Mouse (Mus musculus) B cell, adult 62 days (primary cell): ENCODE measurements around the gene D430041D05Rik. TPM values are rescaled to one million over a fixed set of nuclear protein-coding genes. Genes with fewer than 3 reads are reported as not detected.

ENCODE experiments used
- total RNA-seq: library from RNA; stranded (reverse); gene quantifications from 4 replicates; pipeline ENCODE4 v1.2.4, GENCODE M21; 2023

Gene D430041D05Rik
- total RNA-seq = not detected in 4 replicates

GRCm38 (mm10) chr2:104410963-104411545 lies at the start of gene D430041D05Rik:
TSS of gene D430041D05Rik (minus strand) at chr2:104411013.

DNA sequence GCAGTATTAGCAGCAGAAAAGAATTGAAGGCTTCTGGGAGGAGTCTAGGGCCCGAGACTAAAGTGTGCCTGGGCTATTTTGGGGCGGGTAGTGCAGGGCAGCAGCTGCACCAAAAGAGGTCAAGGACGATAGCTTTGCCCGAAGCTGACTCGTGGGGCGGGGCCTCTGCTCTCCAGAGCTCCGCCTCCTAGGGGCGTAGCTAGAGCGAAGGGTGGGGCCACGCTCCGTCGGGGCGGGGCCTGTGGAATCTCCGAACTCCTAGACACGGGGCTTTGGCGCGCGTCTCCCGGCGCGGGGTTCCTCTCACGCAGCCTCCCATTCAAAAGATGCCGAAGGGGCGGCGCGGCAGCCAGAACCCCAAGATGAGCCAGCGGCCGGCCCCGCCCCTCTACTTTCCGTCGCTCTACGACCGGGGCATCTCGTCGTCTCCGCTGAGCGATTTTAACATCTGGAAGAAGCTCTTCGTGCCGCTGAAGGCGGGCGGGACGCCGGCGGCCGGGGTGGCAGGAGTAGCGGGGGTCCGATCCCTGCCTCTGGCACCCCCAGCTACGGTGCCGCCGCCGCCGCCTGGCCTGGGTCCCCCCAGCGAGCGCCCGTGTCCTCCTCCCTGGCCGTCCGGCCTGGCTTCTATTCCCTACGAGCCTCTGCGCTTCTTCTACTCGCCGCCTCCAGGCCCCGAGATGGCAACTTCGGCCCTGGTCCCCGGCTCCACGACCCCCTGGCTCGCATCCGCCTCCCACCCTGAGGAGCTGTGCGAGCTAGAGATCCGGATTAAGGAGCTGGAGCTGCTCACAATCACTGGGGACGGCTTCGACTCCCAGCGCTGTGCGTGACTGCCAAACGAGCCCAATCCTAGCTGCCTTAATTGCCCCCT lies 288.1 kb downstream of the D430041D05Rik start, which contains the start of gene A930018P22Rik:
Gene A930018P22Rik (plus strand): TSS at position 265 of the 874 bp plus-strand sequence.

DNA sequence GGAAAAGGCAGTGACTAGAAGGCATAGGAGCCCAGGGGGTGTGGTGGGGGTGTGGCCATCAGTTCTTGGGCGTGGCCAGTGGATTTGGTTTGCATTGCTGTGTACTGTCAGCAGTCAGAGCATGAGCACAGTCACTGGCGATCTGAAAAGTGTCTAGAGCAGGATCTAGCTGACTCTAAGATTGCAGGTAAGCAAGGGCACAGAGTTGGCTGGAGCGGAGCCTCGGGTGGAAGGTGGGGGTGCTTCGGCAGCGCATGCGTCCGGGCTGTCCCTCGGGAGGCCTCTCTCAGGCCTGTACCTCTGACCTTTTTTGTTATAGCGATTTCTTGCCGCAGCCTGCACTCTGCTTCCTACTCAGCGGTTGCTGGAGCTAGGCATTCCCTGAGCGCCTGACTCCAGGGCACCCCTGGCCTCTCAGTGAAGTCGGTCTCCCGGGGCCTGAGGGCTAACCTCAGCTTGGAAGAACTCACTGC lies 315.0 kb downstream of the D430041D05Rik start, which contains the start of gene Cd59a:
Gene Cd59a (plus strand): TSS at position 61 of the 473 bp plus-strand sequence.

Other genes with a start within 250 kb of the D430041D05Rik start
- gene Hipk3, start 83.4 kb upstream of the D430041D05Rik start, total RNA-seq = 54.5 to 64.1 TPM (median 57.4 TPM) in 4 replicates
- gene Cstf3, start 179.5 kb upstream of the D430041D05Rik start, total RNA-seq = 54.0 to 61.6 TPM (median 58.4 TPM) in 4 replicates